Mouse (Mus musculus): ENCODE results near the gene Gm30191. TPM values are rescaled to one million over a fixed set of nuclear protein-coding genes. Genes with fewer than 3 reads are reported as not detected.

Gene Gm30191
- polyA plus RNA-seq, 1 experiment: 1.8 TPM

- Histone ChIP-seq H3K27me3 (ENCODE audit: control insufficient read depth, insufficient read depth, low read length) (no peaks in the 10 kb centered on the region), H3K4me1 (ENCODE audit: control insufficient read depth, insufficient read depth, low read length) (no peaks in the 10 kb centered on the region), H3K4me3 (replicated peaks; ENCODE audit: insufficient read depth, low read depth, low read length) (no peak overlapping the region), H3K27ac (ENCODE audit: insufficient read depth, low read length) (no peak overlapping the region)
- TF ChIP-seq CTCF (IDR thresholded peaks at IDR 0.05; ENCODE audit: borderline replicate concordance, insufficient read depth, low read depth, low read length): no peak
- no peak for TF ChIP-seq POLR2A (IDR thresholded peaks at IDR 0.05; ENCODE audit: borderline replicate concordance, insufficient read depth, low read length)
- 99% methylated on average over 2 of the region's 2 CpGs for WGBS
- peak in 1 of 2 experiments; percentile 13 for DNase-seq
Observed at GRCm38 (mm10) chr4:134284942-134285341, 38.2 kb downstream of the Gm30191 start.

- Histone ChIP-seq H3K4me1 (ENCODE audit: control insufficient read depth, insufficient read depth, low read length) (no peaks in the 10 kb centered on the region), H3K27ac (ENCODE audit: insufficient read depth, low read length) (no peak overlapping the region), H3K4me3 (replicated peaks; ENCODE audit: insufficient read depth, low read depth, low read length) (peak overlapping the region; percentile 94), H3K27me3 (ENCODE audit: control insufficient read depth, insufficient read depth, low read length) (no peaks in the 10 kb centered on the region)
- 2% methylated on average over 59 of the region's 59 CpGs for WGBS
- no peak for TF ChIP-seq POLR2A (IDR thresholded peaks at IDR 0.05; ENCODE audit: borderline replicate concordance, insufficient read depth, low read length)
- TF ChIP-seq CTCF (IDR thresholded peaks at IDR 0.05; ENCODE audit: borderline replicate concordance, insufficient read depth, low read depth, low read length): no peak
- no peak for DNase-seq
Observed at GRCm38 (mm10) chr4:134286226-134287167, 39.8 kb downstream of the Gm30191 start.

- DNase-seq: peak; percentile 95 to 97
- H3K4me3 ChIP-seq (replicated peaks; ENCODE audit: insufficient read depth, low read depth, low read length): peak overlapping the region; percentile 94
- H3K27ac ChIP-seq (ENCODE audit: insufficient read depth, low read length): peak overlapping the region; percentile 96
- H3K4me1 ChIP-seq (ENCODE audit: control insufficient read depth, insufficient read depth, low read length): no peaks in the 10 kb centered on the region
- under 1% methylated on average over 57 of the region's 59 CpGs for WGBS
- TF ChIP-seq POLR2A (IDR thresholded peaks at IDR 0.05; ENCODE audit: borderline replicate concordance, insufficient read depth, low read length) (peak; percentile 83), CTCF (IDR thresholded peaks at IDR 0.05; ENCODE audit: borderline replicate concordance, insufficient read depth, low read depth, low read length) (0 out of 2 replicates have a peak, but pooled peaks have one; percentile 5)
- H3K27me3 ChIP-seq (ENCODE audit: control insufficient read depth, insufficient read depth, low read length): no peaks in the 10 kb centered on the region
Observed at GRCm38 (mm10) chr4:134287168-134287564, 40.4 kb downstream of the Gm30191 start.

- no peaks in the 10 kb centered on the region for H3K27me3 ChIP-seq (ENCODE audit: control insufficient read depth, insufficient read depth, low read length)
- peak within 1 kb of the TSS; percentile 96 for H3K27ac ChIP-seq (ENCODE audit: insufficient read depth, low read length)
- DNase-seq: peak; percentile 82 to 84
- H3K4me3 ChIP-seq (replicated peaks; ENCODE audit: insufficient read depth, low read depth, low read length): peak within 1 kb of the TSS; percentile 94
- TF ChIP-seq POLR2A (IDR thresholded peaks at IDR 0.05; ENCODE audit: borderline replicate concordance, insufficient read depth, low read length) (peak; percentile 24; the same call in 1 of the 2 replicates), CTCF (IDR thresholded peaks at IDR 0.05; ENCODE audit: borderline replicate concordance, insufficient read depth, low read depth, low read length) (no peak)
- H3K4me1 ChIP-seq (ENCODE audit: control insufficient read depth, insufficient read depth, low read length): no peaks in the 10 kb centered on the region
- under 1% methylated on average over 43 of the region's 43 CpGs for WGBS
Observed at GRCm38 (mm10) chr4:134287575-134288025, 40.9 kb downstream of the Gm30191 start, which contains the start of gene Pdik1l. Gene Pdik1l, minus strand, starts transcription at chr4:134287895.

GRCm38 (mm10) chr4:134288397-134289256 is 41.9 kb downstream of the Gm30191 start:
- DNase-seq: no peak
- TF ChIP-seq CTCF (IDR thresholded peaks at IDR 0.05; ENCODE audit: borderline replicate concordance, insufficient read depth, low read depth, low read length) (no peak), POLR2A (IDR thresholded peaks at IDR 0.05; ENCODE audit: borderline replicate concordance, insufficient read depth, low read length) (no peak)
- Histone ChIP-seq H3K4me1 (ENCODE audit: control insufficient read depth, insufficient read depth, low read length) (no peaks in the 10 kb centered on the region), H3K27me3 (ENCODE audit: control insufficient read depth, insufficient read depth, low read length) (no peaks in the 10 kb centered on the region), H3K4me3 (replicated peaks; ENCODE audit: insufficient read depth, low read depth, low read length) (no peak overlapping the region), H3K27ac (ENCODE audit: insufficient read depth, low read length) (no peak overlapping the region)
- WGBS: 52% methylated on average over 11 of the region's 11 CpGs

GRCm38 (mm10) chr4:134292067-134292466 is 45.3 kb downstream of the Gm30191 start:
- H3K27ac ChIP-seq (ENCODE audit: insufficient read depth, low read length): no peak overlapping the region
- peak; percentile 89 for TF ChIP-seq CTCF (IDR thresholded peaks at IDR 0.05; ENCODE audit: borderline replicate concordance, insufficient read depth, low read depth, low read length)
- no peak for TF ChIP-seq POLR2A (IDR thresholded peaks at IDR 0.05; ENCODE audit: borderline replicate concordance, insufficient read depth, low read length)
- peak; percentile 61 to 77 for DNase-seq
- no peaks in the 10 kb centered on the region for H3K4me1 ChIP-seq (ENCODE audit: control insufficient read depth, insufficient read depth, low read length)
- no peak overlapping the region for H3K4me3 ChIP-seq (replicated peaks; ENCODE audit: insufficient read depth, low read depth, low read length)
- WGBS: 17% methylated on average over 7 of the region's 7 CpGs
- H3K27me3 ChIP-seq (ENCODE audit: control insufficient read depth, insufficient read depth, low read length): no peaks in the 10 kb centered on the region

- no peaks in the 10 kb centered on the region for H3K27me3 ChIP-seq (ENCODE audit: control insufficient read depth, insufficient read depth, low read length)
- no peaks in the 10 kb centered on the region for H3K4me1 ChIP-seq (ENCODE audit: control insufficient read depth, insufficient read depth, low read length)
- 37% methylated on average over 18 of the region's 18 CpGs for WGBS
- no peak overlapping the region for H3K4me3 ChIP-seq (replicated peaks; ENCODE audit: insufficient read depth, low read depth, low read length)
- H3K27ac ChIP-seq (ENCODE audit: insufficient read depth, low read length): no peak overlapping the region
- DNase-seq: peak in 1 of 2 experiments; percentile 21
- TF ChIP-seq CTCF (IDR thresholded peaks at IDR 0.05; ENCODE audit: borderline replicate concordance, insufficient read depth, low read depth, low read length) (no peak), POLR2A (IDR thresholded peaks at IDR 0.05; ENCODE audit: borderline replicate concordance, insufficient read depth, low read length) (no peak)
Observed at GRCm38 (mm10) chr4:134293061-134293691, 46.4 kb downstream of the Gm30191 start.
